Mouse (Mus musculus) frontal cortex, postnatal 36 days (tissue): Measurements from ENCODE around the gene Abcb11.

Source experiments
- DNase-seq, 2 experiments: peaks; one replicate each; pipeline ENCODE4 v3.0.0; 2022; ENCODE audit warnings: low spot score in 2 of 2

The Abcb11 gene

GRCm38 (mm10) chr2:69264069-69264618, 78.3 kb downstream of the Abcb11 start:
- DNase-seq: no peak

DNA sequence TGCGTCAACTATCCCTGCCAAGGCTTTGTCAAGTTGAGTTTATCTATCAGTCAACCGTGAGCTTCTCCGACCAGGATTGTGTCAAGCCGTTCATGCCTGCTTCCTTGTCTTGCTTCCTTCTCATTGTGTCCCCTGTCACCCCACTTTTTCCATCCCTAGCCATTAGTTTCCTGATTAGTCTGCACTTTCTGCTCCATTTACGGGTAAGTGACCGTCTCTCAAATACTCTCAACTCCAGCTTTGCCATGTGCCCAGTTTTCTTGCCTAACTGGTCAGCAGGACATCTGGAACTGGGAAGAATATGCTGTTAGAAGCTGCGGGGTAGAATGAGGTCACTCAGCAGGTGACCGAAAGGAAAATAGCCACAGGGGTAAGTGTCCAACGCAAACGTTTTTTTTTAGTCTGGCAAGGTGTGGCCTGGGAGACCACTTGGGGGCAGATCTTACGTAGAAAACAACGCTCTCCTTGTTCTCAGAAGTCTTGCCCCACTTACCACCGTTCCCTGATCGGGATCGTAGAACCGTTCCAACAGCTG, 94.1 kb downstream of the Abcb11 start:
- DNase-seq: no peak

DNA sequence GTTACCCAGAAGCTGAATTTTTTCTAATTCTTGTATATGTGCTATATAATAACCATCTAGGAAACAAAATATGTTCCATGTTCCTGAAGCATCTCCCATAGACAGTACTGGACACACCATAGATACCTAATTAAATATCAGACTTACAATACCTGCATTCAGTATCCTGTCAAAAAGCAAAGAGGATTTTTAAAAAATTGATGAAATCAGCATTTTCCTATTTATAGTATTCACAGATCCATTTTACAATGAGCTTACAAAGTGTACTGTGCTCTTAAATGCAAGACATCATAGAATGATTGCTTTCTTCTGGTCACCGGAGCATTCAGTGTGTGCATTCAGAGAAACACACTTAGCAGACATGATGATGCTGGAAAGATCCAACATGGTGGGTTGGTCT, 95.3 kb downstream of the Abcb11 start:
- no peak for DNase-seq

DNA sequence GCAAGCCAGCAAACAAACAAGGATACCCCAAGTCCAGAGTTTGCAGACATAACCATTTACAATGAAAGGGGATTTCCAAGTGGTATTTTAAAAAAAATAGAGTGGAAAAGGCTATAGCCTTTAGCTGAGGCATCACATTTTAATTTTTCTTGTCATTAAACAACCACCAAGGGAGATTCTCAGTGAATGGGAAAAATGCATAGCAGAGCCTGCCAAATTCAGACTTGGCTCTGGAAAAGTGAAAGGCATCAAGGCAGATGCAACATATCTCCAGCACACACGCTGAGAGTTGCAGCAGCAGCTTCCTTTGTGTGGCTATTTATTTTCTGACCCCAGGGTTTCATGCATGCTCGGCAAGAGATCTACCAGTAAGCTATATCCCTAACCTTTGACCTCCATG, 97.5 kb downstream of the Abcb11 start:
- no peak for DNase-seq

DNA sequence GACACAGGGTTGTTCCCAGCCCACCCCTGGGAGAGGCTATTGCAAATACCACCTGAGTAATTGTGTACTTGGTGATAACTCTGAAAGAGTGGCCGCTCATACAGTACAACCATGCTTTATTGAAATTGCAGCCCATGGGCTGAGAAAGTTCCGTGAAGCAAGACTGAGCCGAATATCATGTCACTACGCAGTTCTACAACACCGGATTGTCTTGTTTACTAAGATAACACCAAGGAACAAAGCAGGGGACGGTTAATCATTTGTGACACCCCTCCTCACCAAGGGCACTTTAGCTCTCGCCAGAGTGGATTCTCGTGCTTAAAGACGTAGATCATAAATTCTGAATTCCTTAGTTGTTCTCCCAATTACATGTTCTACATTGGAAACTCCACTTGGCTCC, 103.1 kb downstream of the Abcb11 start:
- DNase-seq: no peak

- DNase-seq: no peak
Observed at GRCm38 (mm10) chr2:69234976-69235678, 107.3 kb downstream of the Abcb11 start.

DNA sequence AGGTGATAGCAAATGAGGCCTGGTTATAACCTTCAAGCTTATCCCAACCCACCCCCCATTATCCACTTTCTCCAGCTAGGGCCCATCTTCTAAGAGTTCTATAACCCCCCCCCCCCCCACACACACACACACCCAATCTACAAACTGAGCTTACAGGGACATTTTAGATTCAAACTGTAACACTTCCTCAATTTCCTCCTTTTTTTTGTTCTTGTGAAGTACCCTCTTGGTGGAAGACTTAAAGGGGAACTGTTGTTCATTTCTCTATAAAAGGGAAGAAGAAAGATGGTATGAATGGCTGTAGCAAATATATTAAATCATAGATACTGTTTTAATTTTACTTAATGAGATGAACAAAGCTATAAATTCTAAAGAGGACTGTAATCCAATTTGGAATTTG, 110.3 kb downstream of the Abcb11 start:
- no peak for DNase-seq

- no peak for DNase-seq
Observed at GRCm38 (mm10) chr2:69230137-69230536, 112.3 kb downstream of the Abcb11 start.

- no peak for DNase-seq
Observed at GRCm38 (mm10) chr2:69228635-69229034, 113.8 kb downstream of the Abcb11 start.

DNA sequence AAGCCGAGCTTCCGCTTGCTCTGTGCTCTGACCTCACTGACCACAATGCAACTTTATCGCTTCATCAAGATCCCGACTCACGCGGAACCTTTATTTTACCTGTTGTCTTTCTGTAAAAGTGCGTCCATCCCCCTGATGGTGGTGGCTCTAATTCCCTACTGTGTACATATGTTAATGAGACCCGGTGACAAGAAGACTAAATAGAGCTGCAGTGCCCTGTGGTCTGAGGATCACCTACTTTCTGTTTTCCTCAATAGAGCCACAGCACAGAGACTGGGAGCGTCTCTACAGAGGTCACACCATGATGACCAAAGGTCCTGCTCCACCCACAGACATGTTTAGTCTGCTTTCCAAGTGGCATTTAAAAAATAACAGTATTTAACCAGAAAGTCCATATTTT, 115.5 kb downstream of the Abcb11 start:
- no peak for DNase-seq

GRCm38 (mm10) chr2:69224724-69225123, 117.7 kb downstream of the Abcb11 start:
- DNase-seq: no peak

GRCm38 (mm10) chr2:69222815-69223214, 119.6 kb downstream of the Abcb11 start:
- DNase-seq: no peak

DNA sequence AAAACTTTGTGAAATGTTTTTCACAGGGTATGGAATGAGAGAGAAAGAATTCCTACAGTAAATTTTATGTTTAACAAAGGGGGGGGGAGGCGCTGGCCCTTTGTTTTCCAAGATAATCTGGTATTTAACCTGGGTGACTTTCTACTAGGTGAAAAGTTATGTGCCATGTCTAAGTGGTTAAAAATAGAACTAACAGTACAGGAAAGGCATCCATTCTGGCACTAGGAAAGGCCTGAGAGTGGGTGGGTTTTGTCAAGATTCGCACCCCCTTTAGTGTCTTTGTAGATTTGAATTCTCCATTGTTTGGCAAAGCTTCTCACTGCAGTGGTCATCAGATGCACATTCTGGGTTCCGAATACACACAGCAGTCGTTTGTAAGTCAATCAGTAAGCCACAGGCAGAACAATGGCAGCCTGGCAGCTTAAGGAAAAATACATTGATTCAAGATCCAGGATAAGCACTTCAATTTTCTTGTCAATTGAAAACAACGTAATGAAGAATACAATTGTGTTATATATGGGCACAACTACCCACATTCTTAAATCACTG, 120.5 kb downstream of the Abcb11 start:
- no peak for DNase-seq

DNA sequence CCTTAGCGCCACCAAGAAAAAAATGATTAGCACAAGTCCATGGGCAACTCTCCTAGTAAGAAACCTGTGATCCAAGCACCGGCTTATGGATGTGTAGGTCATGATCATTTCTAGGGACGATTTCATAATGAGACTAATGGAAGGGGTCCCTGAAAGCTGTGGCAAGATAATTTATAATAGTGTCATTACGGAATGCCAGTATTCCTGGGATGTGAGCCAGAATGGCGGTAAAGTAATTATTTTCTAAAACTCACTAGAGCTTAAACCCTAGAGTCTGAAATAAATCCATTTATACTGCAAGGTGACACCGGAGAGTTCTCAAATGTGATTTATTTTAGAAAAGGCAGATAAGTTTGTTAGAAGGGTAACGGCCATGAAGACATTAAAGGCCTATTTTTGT, 127.2 kb downstream of the Abcb11 start:
- DNase-seq: no peak

GRCm38 (mm10) chr2:69212652-69213051, 129.8 kb downstream of the Abcb11 start:
- DNase-seq: no peak

- no peak for DNase-seq
Observed at GRCm38 (mm10) chr2:69210773-69211172, 131.6 kb downstream of the Abcb11 start, which contains the start of gene G6pc2. TSS of gene G6pc2 (plus strand) at chr2:69211073.

DNA sequence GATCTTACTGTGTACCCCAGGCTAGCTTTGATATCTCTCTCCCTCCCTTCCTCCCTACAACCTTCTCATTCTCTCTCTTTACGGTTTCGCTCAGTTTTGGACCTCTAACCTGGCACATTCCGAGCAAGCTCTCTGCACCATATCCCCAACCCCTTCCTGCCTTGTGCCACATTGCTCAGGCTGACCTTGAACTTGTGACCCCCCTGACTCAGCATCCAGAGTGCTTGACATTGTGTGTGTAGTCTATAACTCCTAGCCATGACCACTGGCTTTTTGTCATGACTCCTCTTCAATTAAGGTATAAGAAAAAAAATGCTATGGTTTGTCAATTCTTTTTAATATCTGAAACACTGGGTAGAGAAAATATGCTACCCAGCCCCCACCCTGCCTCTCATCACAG, 132.7 kb downstream of the Abcb11 start:
- DNase-seq: no peak

- DNase-seq: no peak
Observed at GRCm38 (mm10) chr2:69206523-69206922, 135.9 kb downstream of the Abcb11 start.

DNA sequence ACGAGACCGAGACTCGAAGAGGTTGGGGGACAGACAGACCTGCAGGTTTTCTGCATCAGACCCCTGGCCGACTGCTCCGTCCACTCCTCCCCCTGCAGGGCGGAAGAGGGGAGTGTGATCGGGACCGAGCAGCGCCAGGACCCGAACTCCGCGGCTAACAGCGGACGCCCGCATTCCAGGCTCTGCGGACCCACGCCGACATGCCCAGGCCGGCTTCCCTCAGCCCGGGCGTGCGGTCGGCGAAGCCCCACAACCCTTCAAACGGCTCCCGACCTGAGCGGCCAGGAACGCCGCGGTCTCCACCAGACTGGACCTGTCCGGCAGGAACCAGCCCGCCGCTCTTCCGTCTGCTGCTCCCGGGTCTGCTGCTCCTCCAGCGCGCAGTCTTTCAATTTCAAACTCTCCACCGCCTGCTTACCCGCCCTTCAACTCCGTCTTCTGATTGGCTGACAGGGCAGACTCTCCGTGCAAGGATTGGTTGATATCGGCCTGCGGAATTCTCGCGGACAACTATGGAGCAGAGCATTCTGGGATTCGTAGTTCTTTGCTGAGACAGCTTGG, 136.5 kb downstream of the Abcb11 start, which contains the start of gene Spc25:
Spc25 (minus strand) TSS at position 404 of the 561 bp plus-strand sequence.
- DNase-seq: peak; percentile 82 to 92

GRCm38 (mm10) chr2:69205185-69205584, 137.2 kb downstream of the Abcb11 start:
- no peak for DNase-seq

- DNase-seq: no peak
Observed at GRCm38 (mm10) chr2:69193555-69193954, 148.9 kb downstream of the Abcb11 start.

GRCm38 (mm10) chr2:69191059-69191458, 151.4 kb downstream of the Abcb11 start:
- no peak for DNase-seq

- DNase-seq: no peak
Observed at GRCm38 (mm10) chr2:69189222-69189621, 153.2 kb downstream of the Abcb11 start.
